Mouse (Mus musculus) limb, embryonic 14.5 days (tissue): ENCODE data around the gene R3hdm2. TPM values are rescaled to one million over a fixed set of nuclear protein-coding genes. Genes with fewer than 3 reads are reported as not detected.

Source experiments
- ATAC-seq: fragments of 200-750 bp; cut with Nextera tagmentation; 2 replicates; pipeline ENCODE4 v1.8.0; 2017; ENCODE audit warnings: low read depth, moderate number of reproducible peaks, moderate TSS enrichment; ENCODE audit not compliant: low FRiP score
- DNase-seq: peaks from one replicate; pipeline ENCODE4 v3.0.0-alpha.2; 2015; ENCODE audit warnings: low spot score
- H3K27ac ChIP-seq: fragments of 300-500 bp; sonication (generic); replicated peaks from 2 replicates; pipeline ENCODE4 v1.5.1; 2014; ENCODE audit warnings: low read depth, mild to moderate bottlenecking, low read length, moderate library complexity, mixed read lengths
- H3K27me3 ChIP-seq: fragments of 300-500 bp; sonication (generic); 2 replicates; pipeline ENCODE4 v1.6.1; 2014; ENCODE audit warnings: low read length, mixed read lengths; ENCODE audit not compliant: control insufficient read depth, insufficient read depth
- H3K36me3 ChIP-seq: fragments of 300-500 bp; sonication (generic); 2 replicates; pipeline ENCODE4 v1.6.1; 2014; ENCODE audit warnings: mild to moderate bottlenecking, low read length, moderate library complexity, mixed read lengths; ENCODE audit not compliant: control insufficient read depth, insufficient read depth
- H3K4me1 ChIP-seq: fragments of 300-500 bp; sonication (generic); 2 replicates; pipeline ENCODE4 v1.6.1; 2014; ENCODE audit warnings: antibody characterized with exemption, low read length, mixed read lengths; ENCODE audit not compliant: control insufficient read depth, insufficient read depth
- H3K4me2 ChIP-seq: fragments of 300-500 bp; sonication (generic); replicated peaks from 2 replicates; pipeline ENCODE4 v1.6.1; 2014; ENCODE audit warnings: low read depth, mild to moderate bottlenecking, low read length, moderate library complexity; ENCODE audit not compliant: severe bottlenecking
- H3K4me3 ChIP-seq: fragments of 300-500 bp; sonication (generic); replicated peaks from 2 replicates; pipeline ENCODE4 v1.5.1; 2014; ENCODE audit warnings: low read length
- H3K9ac ChIP-seq: fragments of 300-500 bp; sonication (generic); 2 replicates; pipeline ENCODE4 v1.6.1; 2014; ENCODE audit warnings: mild to moderate bottlenecking, low read depth, low read length, moderate library complexity; ENCODE audit not compliant: severe bottlenecking
- H3K9me3 ChIP-seq: fragments of 300-500 bp; sonication (generic); 2 replicates; pipeline ENCODE4 v1.6.1; 2016; ENCODE audit warnings: low read length; ENCODE audit not compliant: control insufficient read depth
- POLR2A ChIP-seq: fragments of 200-500 bp; IDR thresholded peaks from 2 replicates; pipeline ENCODE4 v1.8.0; 2012; ENCODE audit warnings: inconsistent platforms, mild to moderate bottlenecking, moderate library complexity, borderline replicate concordance; ENCODE audit not compliant: insufficient read depth, insufficient read length; ENCODE audit errors: extremely low read depth
- WGBS: fragments of 180-500 bp; shearing (Covaris S2); extraction: QIAGEN DNeasy Blood & Tissue Kit; methylation state at CpG from one replicate; pipeline ENCODE4 v1.1.7; 2014; 5-methylcytosine and 5-hydroxymethylcytosine counted together
- polyA plus RNA-seq, 2 experiments: library from polyadenylated mRNA; depleted of rRNA in 1 of 2; stranded (reverse) in 1 of 2; unstranded in 1 of 2; fragments of >200 nt; fragmentation: Nextera tagmentation in 1 of 2; extraction: Ambion mirVana in 1 of 2; gene quantifications; 2 replicates each; pipeline versions ENCODE4 v1.2.1 to v1.2.3; 2012 to 2014

R3hdm2 gene
- polyA plus RNA-seq, 2 experiments = 38.3 to 58.0 TPM

DNA sequence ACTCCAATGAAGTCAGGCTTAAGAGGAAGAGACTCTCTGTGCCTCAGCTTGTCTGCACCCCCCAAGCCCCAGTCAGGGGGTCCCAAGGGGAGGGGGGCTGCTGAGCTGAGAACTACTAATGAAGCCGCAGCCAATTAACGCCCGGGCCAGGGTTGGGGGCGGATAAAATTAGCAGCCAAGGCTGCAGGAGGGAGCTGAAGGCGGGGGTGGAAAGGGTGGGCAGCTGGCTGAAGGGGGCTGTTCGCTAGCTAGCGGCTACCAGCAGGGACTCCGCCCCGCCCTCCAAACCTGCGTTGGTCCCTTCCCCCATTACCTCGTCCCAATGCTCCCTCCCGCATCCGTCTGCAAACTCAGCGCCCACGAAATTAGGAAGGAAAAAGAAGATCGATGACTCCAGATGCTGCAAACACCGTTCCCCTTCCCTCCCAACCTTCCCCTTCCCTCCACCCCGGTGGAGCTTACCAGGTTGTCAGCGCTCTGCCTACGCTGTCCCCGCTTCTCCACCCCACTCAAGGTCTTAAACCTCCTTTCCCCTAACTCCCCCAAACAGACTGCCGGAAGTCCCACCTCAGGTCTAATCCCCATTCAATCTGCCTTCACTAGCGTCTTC lies 144.6 kb downstream of the R3hdm2 start:
- no peak for ATAC-seq
- peaks cover 5% of the 10 kb centered on the region; the same call in 1 of the 2 replicates for H3K36me3 ChIP-seq
- no peak overlapping the region for H3K9ac ChIP-seq
- H3K27ac ChIP-seq = no peak overlapping the region
- peak overlapping the region; percentile 4; the same call in 1 of the 2 replicates for H3K4me3 ChIP-seq
- TF ChIP-seq POLR2A = no peak
- H3K27me3 ChIP-seq = peaks cover 57% of the 10 kb centered on the region
- peaks cover 39% of the 10 kb centered on the region for H3K4me1 ChIP-seq
- H3K9me3 ChIP-seq = no peaks in the 10 kb centered on the region
- DNase-seq = no peak
- WGBS = 3% methylated on average over 22 of the region's 23 CpGs
- H3K4me2 ChIP-seq = peak overlapping the region; percentile 2; the same call in 1 of the 2 replicates

GRCm38 (mm10) chr10:127526048-127526447 lies 145.9 kb downstream of the R3hdm2 start:
- no peaks in the 10 kb centered on the region for H3K36me3 ChIP-seq
- 0 out of 2 replicates have a peak, but pooled peaks have one; percentile 2 for TF ChIP-seq POLR2A
- H3K4me3 ChIP-seq = peak overlapping the region; percentile 28
- DNase-seq (no peak), ATAC-seq (no peak)
- under 1% methylated on average over 24 of the region's 26 CpGs for WGBS
- H3K9ac ChIP-seq = no peak overlapping the region
- H3K27me3 ChIP-seq = peaks cover 69% of the 10 kb centered on the region
- peaks cover 52% of the 10 kb centered on the region for H3K4me1 ChIP-seq
- peak overlapping the region; percentile 43 for H3K4me2 ChIP-seq
- H3K9me3 ChIP-seq = no peaks in the 10 kb centered on the region
- no peak overlapping the region for H3K27ac ChIP-seq

DNA sequence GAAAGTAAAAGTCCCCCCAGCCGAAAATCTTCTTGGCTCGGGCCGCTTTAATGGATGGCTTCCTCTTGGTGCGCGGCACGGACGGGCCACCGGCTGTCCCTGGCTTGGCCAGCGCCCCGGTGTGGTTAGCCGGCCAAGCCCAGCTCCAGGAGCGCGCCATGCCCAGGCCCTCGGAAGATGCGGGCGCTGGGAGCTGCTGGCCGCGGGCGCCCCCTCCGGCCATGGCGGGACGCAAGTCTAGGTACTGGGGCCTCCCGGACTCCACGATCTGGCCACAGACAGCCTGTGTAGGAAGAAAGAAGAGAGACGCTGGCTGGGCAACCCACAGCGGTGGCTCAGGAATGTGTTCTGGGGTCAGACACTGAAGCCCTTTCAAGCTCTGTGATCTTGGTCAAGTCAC lies 146.6 kb downstream of the R3hdm2 start:
- 0 out of 2 replicates have a peak, but pooled peaks have one; percentile 1 for TF ChIP-seq POLR2A
- DNase-seq = no peak
- H3K4me3 ChIP-seq = peak overlapping the region; percentile 28
- H3K4me1 ChIP-seq = peaks cover 52% of the 10 kb centered on the region
- no peaks in the 10 kb centered on the region for H3K36me3 ChIP-seq
- no peak overlapping the region for H3K9ac ChIP-seq
- no peaks in the 10 kb centered on the region for H3K9me3 ChIP-seq
- H3K27ac ChIP-seq = no peak overlapping the region
- 2% methylated on average over 20 of the region's 26 CpGs for WGBS
- peak overlapping the region; percentile 43 for H3K4me2 ChIP-seq
- peaks cover 74% of the 10 kb centered on the region for H3K27me3 ChIP-seq
- ATAC-seq = 0 out of 2 replicates have a peak, but pooled peaks have one; percentile 13

DNA sequence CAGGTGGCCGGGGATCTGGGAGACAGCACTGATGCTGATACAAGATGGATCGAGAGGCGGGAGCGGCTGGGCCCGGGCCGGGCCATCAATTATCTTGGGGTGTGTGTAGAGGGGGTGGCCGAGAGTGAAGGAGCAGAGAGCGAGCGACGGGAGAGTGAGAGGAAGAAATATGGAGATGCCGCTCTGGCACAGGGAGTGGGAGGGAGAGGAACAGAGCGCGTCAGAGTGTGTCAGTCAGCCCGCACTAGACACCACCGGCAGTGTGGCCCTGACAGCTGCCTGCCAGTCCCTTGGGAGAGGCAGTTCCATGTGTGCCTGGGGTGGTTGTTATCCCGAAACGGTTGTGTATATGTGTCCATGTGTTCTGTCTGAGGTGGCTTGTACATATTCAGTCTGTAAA lies 147.4 kb downstream of the R3hdm2 start:
- no peak for TF ChIP-seq POLR2A
- no peak for ATAC-seq
- Histone ChIP-seq H3K36me3 (no peaks in the 10 kb centered on the region), H3K4me2 (no peak overlapping the region), H3K9ac (no peak overlapping the region), H3K9me3 (no peaks in the 10 kb centered on the region), H3K27me3 (peaks cover 77% of the 10 kb centered on the region), H3K4me1 (peaks cover 58% of the 10 kb centered on the region), H3K27ac (no peak overlapping the region), H3K4me3 (no peak overlapping the region)
- WGBS = 7% methylated on average over 17 of the region's 17 CpGs
- DNase-seq = no peak

- Histone ChIP-seq H3K27ac (no peak overlapping the region), H3K4me3 (peak overlapping the region; percentile 25), H3K36me3 (no peaks in the 10 kb centered on the region), H3K9me3 (no peaks in the 10 kb centered on the region), H3K4me1 (peaks cover 62% of the 10 kb centered on the region), H3K9ac (no peak overlapping the region), H3K4me2 (peak overlapping the region; percentile 46), H3K27me3 (peaks cover 92% of the 10 kb centered on the region)
- TF ChIP-seq POLR2A = no peak
- ATAC-seq = peak; percentile 38
- DNase-seq = peak; percentile 56
- 4% methylated on average over 20 of the region's 25 CpGs for WGBS
Measured at GRCm38 (mm10) chr10:127530945-127531344, 150.8 kb downstream of the R3hdm2 start.
